Mouse (Mus musculus) common myeloid progenitor, adult 5-6 weeks (primary cell): ENCODE results near the gene Jade1. TPM values are rescaled to one million over a fixed set of nuclear protein-coding genes. Genes with fewer than 3 reads are reported as not detected.

Experiments used
- ATAC-seq: replicated peaks from 2 replicates; pipeline ENCODE4 v1.8.0; 2016; ENCODE audit warnings: low read depth, mild to moderate bottlenecking, moderate TSS enrichment, inconsistent platforms; ENCODE audit not compliant: poor library complexity, severe bottlenecking
- total RNA-seq: library from RNA; stranded (forward); fragments of 200-1000, 187-1606 nt; gene quantifications from 2 replicates; pipeline ENCODE4 v1.2.3, GENCODE M21; 2017

Gene Jade1
- total RNA-seq: 34.5 and 39.4 TPM in 2 replicates

- no peak for ATAC-seq
These were observed at the start of gene Jade1 for GRCm38 (mm10) chr3:41555491-41556381. Gene Jade1 (plus strand): TSS chr3:41555731.

- peak; percentile 29 for ATAC-seq
These were observed 46.1 kb upstream of the Jade1 start for GRCm38 (mm10) chr3:41509441-41509840.

- ATAC-seq: no peak
These were observed 45.3 kb upstream of the Jade1 start for GRCm38 (mm10) chr3:41510191-41510590.

- ATAC-seq: no peak
These were observed 44.8 kb upstream of the Jade1 start for GRCm38 (mm10) chr3:41510750-41511149.

GRCm38 (mm10) chr3:41514003-41514402, 41.5 kb upstream of the Jade1 start:
- no peak for ATAC-seq

- no peak for ATAC-seq
These were observed 40.7 kb upstream of the Jade1 start for GRCm38 (mm10) chr3:41514683-41515305.

- no peak for ATAC-seq
These were observed 38.5 kb upstream of the Jade1 start for GRCm38 (mm10) chr3:41516961-41517518.

GRCm38 (mm10) chr3:41520925-41521324, 34.6 kb upstream of the Jade1 start:
- no peak for ATAC-seq

- no peak for ATAC-seq
These were observed 33.8 kb upstream of the Jade1 start for GRCm38 (mm10) chr3:41521733-41522132.

GRCm38 (mm10) chr3:41522226-41523005, 33.1 kb upstream of the Jade1 start:
- ATAC-seq: peak; percentile 50; the same call in 1 of the 2 replicates

GRCm38 (mm10) chr3:41523006-41523375, 32.5 kb upstream of the Jade1 start:
- no peak for ATAC-seq

- no peak for ATAC-seq
These were observed 32.1 kb upstream of the Jade1 start for GRCm38 (mm10) chr3:41523460-41523859.

- ATAC-seq: 0 out of 2 replicates have a peak, but pooled peaks have one; percentile 15
These were observed 27.1 kb upstream of the Jade1 start for GRCm38 (mm10) chr3:41528291-41528969.

- no peak for ATAC-seq
These were observed 25.4 kb upstream of the Jade1 start for GRCm38 (mm10) chr3:41530156-41530555.

- ATAC-seq: no peak
These were observed 24.0 kb upstream of the Jade1 start for GRCm38 (mm10) chr3:41531541-41531940.

- no peak for ATAC-seq
These were observed 23.4 kb upstream of the Jade1 start for GRCm38 (mm10) chr3:41532109-41532508.

- no peak for ATAC-seq
These were observed 21.9 kb upstream of the Jade1 start for GRCm38 (mm10) chr3:41533660-41534059.

- ATAC-seq: no peak
These were observed 17.6 kb upstream of the Jade1 start for GRCm38 (mm10) chr3:41537957-41538356.

GRCm38 (mm10) chr3:41541313-41541712, 14.2 kb upstream of the Jade1 start:
- peak; percentile 96 for ATAC-seq

GRCm38 (mm10) chr3:41544451-41544850, 11.1 kb upstream of the Jade1 start:
- ATAC-seq: no peak
